Mouse (Mus musculus): ENCODE measurements at regions not wholly inside any gene's neighbourhood (a gene's known extent, or its start where the extent isn't known, plus 50 kb on each side); places are given as distances from the start of the nearest gene placed in this dataset.

DNA sequence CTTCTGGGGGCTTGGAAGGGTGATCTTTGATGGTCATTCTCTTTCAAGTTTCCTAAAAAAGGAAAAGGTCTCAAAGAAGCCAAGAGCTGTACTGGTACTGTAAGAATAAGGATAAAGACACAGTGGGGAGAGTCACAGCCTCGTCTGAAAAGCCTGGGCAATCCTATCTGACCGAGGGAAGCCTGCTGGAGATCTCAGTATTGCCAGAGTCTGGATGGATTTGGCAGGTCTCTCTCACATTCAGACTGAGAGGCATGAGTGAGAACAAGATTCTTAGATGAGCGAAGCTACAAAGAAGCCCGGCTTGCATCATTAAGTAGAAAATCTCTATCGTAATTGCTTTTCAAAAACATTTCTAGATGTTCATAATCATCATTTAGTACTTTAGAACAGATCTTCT is 590.4 kb upstream of the Atp2b1 start:
- 82% methylated on average over 5 of the region's 5 CpGs for WGBS
- H3K4me2 ChIP-seq (replicated peaks): no peak overlapping the region
- H3K4me3 ChIP-seq (replicated peaks): no peak overlapping the region
- no peaks in the 10 kb centered on the region for H3K36me3 ChIP-seq
- H3K27ac ChIP-seq: no peak overlapping the region
- H3K9ac ChIP-seq (replicated peaks): no peak overlapping the region
- no peak for ATAC-seq
- H3K9me3 ChIP-seq: no peaks in the 10 kb centered on the region
- H3K27me3 ChIP-seq: no peaks in the 10 kb centered on the region
- no peaks in the 10 kb centered on the region for H3K4me1 ChIP-seq (replicated peaks)

DNA sequence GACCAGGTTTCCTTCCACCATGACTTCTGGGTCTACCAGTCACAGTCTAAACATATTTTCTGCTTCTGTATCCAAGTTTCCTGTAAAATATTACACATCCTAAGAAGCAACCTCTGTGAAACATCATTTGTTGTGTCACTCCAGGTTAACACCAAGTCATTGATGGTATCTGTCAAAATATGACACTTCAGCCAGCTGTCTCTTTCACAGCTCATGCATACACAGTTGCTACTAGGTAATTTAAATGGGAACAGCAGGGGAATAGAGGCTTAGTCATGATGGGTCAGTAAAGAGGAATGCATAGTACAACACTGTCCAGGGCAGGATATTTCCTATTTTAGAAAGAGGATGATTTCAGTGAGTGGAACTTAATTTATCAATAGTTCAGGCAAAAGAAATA is 589.6 kb upstream of the Atp2b1 start:
- no peaks in the 10 kb centered on the region for H3K4me1 ChIP-seq (replicated peaks)
- ATAC-seq: no peak
- H3K36me3 ChIP-seq: no peaks in the 10 kb centered on the region
- H3K9ac ChIP-seq (replicated peaks): no peak overlapping the region
- H3K4me2 ChIP-seq (replicated peaks): no peak overlapping the region
- no peaks in the 10 kb centered on the region for H3K9me3 ChIP-seq
- no peak overlapping the region for H3K4me3 ChIP-seq (replicated peaks)
- H3K27me3 ChIP-seq: no peaks in the 10 kb centered on the region
- H3K27ac ChIP-seq: no peak overlapping the region

DNA sequence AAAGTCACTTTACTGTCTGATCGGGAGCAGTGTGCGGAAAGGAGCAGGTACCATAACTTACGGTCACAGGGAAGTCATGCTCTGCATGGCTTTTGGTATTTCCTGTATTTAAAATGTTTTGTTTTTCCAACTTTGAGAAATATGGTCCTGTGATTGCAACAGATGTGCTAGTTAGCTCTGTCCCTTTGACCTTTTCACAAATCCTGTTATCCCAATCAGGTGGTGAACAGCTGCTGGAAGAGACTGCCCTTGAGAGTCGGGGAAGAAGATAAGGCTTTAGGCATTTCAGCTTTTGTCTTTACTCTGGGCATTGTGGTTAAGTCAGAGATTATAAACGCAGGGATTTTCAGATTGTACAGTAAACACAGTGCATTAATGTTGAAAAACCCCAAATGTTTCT is 588.5 kb upstream of the Atp2b1 start:
- Histone ChIP-seq H3K27ac (no peak overlapping the region), H3K9me3 (no peaks in the 10 kb centered on the region), H3K36me3 (no peaks in the 10 kb centered on the region), H3K4me3 (replicated peaks) (no peak overlapping the region), H3K27me3 (no peaks in the 10 kb centered on the region), H3K4me1 (replicated peaks) (no peaks in the 10 kb centered on the region), H3K4me2 (replicated peaks) (no peak overlapping the region), H3K9ac (replicated peaks) (no peak overlapping the region)
- 83% methylated on average over 5 of the region's 5 CpGs for WGBS
- no peak for ATAC-seq

DNA sequence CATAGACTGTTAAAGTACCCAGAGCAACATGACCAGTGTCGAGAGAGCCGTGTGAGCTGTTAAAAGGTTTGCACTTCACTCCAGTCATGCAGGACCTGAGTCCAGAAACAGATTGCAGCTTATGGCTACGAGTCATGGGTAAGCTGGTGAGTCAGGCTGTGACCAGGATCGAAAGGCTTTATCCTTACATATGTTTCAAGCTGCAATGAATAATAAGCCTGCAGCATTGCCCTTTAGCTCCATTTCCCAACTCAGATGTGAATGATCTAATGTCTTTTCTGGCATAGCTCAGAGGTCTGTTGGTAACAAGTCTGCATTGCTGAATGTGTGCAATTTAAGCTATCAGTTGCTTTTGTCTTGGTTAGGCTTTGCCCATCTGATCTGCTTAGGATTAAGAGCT is 581.5 kb upstream of the Atp2b1 start:
- Histone ChIP-seq H3K36me3 (no peaks in the 10 kb centered on the region), H3K27me3 (no peaks in the 10 kb centered on the region), H3K4me1 (replicated peaks) (no peaks in the 10 kb centered on the region), H3K27ac (no peak overlapping the region), H3K9ac (replicated peaks) (no peak overlapping the region), H3K4me3 (replicated peaks) (no peak overlapping the region), H3K9me3 (no peaks in the 10 kb centered on the region), H3K4me2 (replicated peaks) (no peak overlapping the region)
- WGBS: 73% methylated on average over 4 of the region's 4 CpGs
- no peak for ATAC-seq

DNA sequence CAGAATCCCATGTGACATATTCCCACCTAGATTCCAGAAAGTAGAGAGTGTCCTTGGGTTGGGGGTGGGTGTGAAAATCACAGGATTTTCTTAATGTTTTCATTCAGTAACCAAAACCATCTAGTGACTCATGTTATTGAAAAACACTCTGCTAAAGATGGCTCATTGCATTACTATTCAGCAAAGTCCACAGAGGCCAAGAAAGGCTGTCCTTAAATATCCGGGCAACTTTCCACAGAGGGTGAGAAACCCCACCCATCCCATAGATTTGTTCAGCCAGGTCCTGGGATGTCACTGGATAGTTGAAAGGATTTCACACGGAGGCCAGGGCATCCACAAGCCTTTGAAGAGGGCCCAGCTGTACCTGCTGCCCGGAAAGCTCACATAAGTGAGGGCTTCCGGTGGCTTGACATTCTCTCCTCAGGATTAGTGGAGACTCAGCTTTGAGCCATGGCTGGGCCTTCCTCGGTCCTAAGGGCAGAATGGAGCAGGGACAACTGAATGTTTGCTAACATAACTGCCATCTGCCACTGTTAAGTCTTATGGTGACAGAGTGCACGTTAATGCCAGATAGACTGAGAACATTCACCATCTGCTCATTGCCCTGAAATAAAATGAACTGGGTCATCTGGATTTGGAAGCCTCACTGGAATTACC is 580.7 kb upstream of the Atp2b1 start:
- WGBS: 60% methylated on average over 6 of the region's 6 CpGs
- H3K36me3 ChIP-seq: no peaks in the 10 kb centered on the region
- ATAC-seq: no peak

DNA sequence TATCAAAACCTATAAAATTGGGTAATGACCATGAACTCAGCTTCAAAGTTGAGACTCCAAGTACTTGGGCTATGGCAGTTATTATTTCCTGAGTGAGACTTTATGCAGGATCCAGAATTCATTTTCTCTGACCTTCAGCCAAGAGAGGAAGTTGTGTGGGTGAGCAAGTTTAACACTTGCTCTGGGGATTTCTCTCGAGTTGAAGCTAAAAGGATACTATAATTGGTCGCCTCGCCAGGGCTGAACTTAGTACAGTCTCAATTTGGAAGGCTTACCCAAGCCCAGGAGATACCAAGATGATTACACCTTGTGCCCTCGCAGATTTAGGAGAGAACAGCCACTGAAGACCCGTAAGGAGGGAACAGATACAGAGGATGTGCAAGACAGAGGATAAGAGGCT is 570.4 kb upstream of the Atp2b1 start:
- Histone ChIP-seq H3K4me1 (replicated peaks) (no peaks in the 10 kb centered on the region), H3K27ac (no peak overlapping the region), H3K27me3 (no peaks in the 10 kb centered on the region), H3K4me2 (replicated peaks) (no peak overlapping the region), H3K9ac (replicated peaks) (no peak overlapping the region), H3K9me3 (no peaks in the 10 kb centered on the region), H3K4me3 (replicated peaks) (no peak overlapping the region), H3K36me3 (no peaks in the 10 kb centered on the region)
- ATAC-seq: no peak
- 90% methylated on average over 5 of the region's 5 CpGs for WGBS

More for the DNA sequence above, 580.7 kb upstream of the Atp2b1 start:
- no peak overlapping the region for H3K27ac ChIP-seq
- no peak overlapping the region for H3K4me3 ChIP-seq (replicated peaks)
- no peaks in the 10 kb centered on the region for H3K9me3 ChIP-seq
- H3K27me3 ChIP-seq: no peaks in the 10 kb centered on the region
- H3K9ac ChIP-seq (replicated peaks): no peak overlapping the region
- no peak overlapping the region for H3K4me2 ChIP-seq (replicated peaks)
- H3K4me1 ChIP-seq (replicated peaks): no peaks in the 10 kb centered on the region

DNA sequence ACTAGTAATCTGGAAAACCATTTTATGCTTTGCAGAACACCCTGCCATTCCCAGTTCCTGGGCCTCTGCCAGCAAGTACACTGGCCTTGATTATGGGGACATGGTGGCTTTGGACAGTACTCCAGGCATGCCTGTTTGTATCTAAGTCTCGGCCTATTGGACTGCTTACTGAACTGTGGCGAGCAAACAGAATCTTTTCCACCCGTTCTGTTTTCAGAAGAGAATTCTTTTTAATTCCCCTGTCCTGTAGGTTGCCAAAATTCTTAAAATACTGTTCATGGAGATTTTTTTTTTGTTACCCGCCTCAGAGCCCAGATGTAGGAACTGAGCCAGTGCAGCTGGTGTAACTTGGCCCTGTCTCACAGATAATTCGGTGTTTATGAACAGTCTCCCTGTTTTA is 564.7 kb upstream of the Atp2b1 start:
- Histone ChIP-seq H3K27ac (no peak overlapping the region), H3K9me3 (no peaks in the 10 kb centered on the region), H3K9ac (replicated peaks) (no peak overlapping the region), H3K27me3 (no peaks in the 10 kb centered on the region), H3K36me3 (no peaks in the 10 kb centered on the region), H3K4me2 (replicated peaks) (no peak overlapping the region), H3K4me3 (replicated peaks) (no peak overlapping the region), H3K4me1 (replicated peaks) (no peaks in the 10 kb centered on the region)
- ATAC-seq: no peak
- 78% methylated on average over 5 of the region's 5 CpGs for WGBS

DNA sequence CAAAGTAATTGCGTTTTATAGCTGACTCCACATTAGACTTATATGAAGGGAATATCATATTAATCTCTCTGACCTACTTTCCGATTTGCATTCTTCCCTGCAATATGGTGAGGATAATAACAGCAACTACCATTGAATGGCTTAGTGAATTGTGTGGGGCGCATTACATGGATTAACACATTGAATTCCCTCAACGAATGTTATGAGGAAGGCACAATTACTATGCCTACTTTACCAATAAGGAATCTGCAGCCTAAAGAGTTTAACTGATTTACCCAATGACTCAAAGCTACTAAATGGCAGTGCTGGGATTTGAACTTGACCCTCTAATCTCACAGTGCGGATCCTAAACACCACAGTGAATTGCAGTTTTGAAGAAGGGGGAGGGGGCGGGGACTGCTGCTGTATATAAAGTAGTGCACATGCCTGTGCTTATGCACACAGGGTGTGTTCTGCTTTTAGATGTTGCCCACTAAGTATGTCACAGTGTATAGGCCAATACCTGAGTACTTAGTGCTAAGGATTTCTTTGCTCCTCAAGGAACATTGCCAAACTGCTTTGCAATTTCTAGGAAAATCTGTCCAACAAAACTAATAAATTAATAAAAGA is 563.8 kb upstream of the Atp2b1 start:
- no peaks in the 10 kb centered on the region for H3K27me3 ChIP-seq
- H3K9me3 ChIP-seq: no peaks in the 10 kb centered on the region
- H3K9ac ChIP-seq (replicated peaks): no peak overlapping the region
- no peak overlapping the region for H3K4me2 ChIP-seq (replicated peaks)
- H3K36me3 ChIP-seq: no peaks in the 10 kb centered on the region
- H3K4me3 ChIP-seq (replicated peaks): no peak overlapping the region
- WGBS: 78% methylated on average over 6 of the region's 6 CpGs
- no peaks in the 10 kb centered on the region for H3K4me1 ChIP-seq (replicated peaks)
- no peak for ATAC-seq
- H3K27ac ChIP-seq: no peak overlapping the region

DNA sequence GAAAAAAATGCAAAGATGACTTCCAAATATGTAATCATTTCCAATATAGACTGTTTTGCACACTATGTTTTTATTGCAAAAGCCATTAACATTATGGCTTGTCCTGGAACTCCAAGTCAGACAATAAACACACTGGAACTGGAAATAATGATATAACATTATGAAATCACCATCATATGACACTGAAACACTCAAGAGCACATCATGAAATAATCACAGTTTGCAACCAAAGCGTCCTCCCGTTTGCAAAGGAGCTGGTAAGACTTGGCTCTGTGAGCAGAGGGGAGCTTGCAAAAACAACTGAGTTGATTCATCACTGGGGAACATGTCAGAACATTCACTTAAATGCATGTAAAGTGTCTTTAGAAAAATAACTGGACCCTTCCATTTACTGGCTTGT is 562.1 kb upstream of the Atp2b1 start:
- H3K4me3 ChIP-seq (replicated peaks): no peak overlapping the region
- ATAC-seq: no peak
- no peaks in the 10 kb centered on the region for H3K4me1 ChIP-seq (replicated peaks)
- no peaks in the 10 kb centered on the region for H3K9me3 ChIP-seq
- H3K36me3 ChIP-seq: no peaks in the 10 kb centered on the region
- H3K27ac ChIP-seq: no peak overlapping the region
- no peak overlapping the region for H3K4me2 ChIP-seq (replicated peaks)
- no peak overlapping the region for H3K9ac ChIP-seq (replicated peaks)
- WGBS: 90% methylated on average over 2 of the region's 2 CpGs
- H3K27me3 ChIP-seq: no peaks in the 10 kb centered on the region

DNA sequence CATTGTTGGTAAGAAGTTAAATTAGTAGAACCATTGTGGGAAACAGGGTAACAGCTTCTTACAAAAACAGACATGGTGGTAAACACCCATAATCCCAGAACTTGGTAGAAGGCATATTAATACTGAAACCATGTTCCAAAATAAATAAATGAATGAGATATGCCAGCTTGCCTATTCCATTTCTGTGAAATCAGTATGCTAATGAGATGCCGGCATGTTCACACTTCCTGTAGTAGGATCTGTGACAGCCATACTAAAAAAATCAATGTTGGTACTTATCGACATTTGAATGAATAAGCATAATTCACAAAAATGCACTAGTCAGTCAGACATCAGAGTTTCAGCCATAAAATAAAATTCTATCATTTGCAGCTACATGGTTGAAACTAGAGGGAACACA is 559.7 kb upstream of the Atp2b1 start:
- WGBS: 87% methylated on average over 2 of the region's 2 CpGs
- no peak for ATAC-seq
- Histone ChIP-seq H3K4me1 (replicated peaks) (no peaks in the 10 kb centered on the region), H3K27ac (no peak overlapping the region), H3K9ac (replicated peaks) (no peak overlapping the region), H3K4me2 (replicated peaks) (no peak overlapping the region), H3K4me3 (replicated peaks) (no peak overlapping the region), H3K36me3 (no peaks in the 10 kb centered on the region), H3K9me3 (no peaks in the 10 kb centered on the region), H3K27me3 (no peaks in the 10 kb centered on the region)

DNA sequence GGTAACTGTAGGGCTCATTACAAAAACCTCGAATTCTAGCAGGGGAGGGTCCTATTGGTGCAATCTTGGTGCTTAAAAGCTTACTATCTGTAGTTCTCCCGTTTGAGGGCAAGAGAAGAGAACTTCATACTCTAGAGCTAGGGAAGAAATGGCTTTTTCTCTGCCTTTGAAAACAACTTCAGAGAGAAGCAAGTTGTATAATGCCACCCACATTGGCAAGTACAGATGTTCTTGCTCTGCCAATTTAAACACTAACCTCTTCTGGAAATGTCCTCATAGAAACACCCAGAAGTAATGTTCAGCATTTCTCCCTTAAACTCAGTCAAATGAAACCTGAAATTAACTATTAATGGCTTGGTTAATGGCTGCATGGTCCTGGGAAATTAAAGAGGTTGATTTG is 549.6 kb upstream of the Atp2b1 start:
- Histone ChIP-seq H3K9me3 (no peaks in the 10 kb centered on the region), H3K27ac (no peak overlapping the region), H3K36me3 (no peaks in the 10 kb centered on the region), H3K4me1 (replicated peaks) (no peaks in the 10 kb centered on the region), H3K9ac (replicated peaks) (no peak overlapping the region), H3K4me3 (replicated peaks) (no peak overlapping the region), H3K27me3 (no peaks in the 10 kb centered on the region), H3K4me2 (replicated peaks) (no peak overlapping the region)
- ATAC-seq: no peak
- 72% methylated on average over 2 of the region's 2 CpGs for WGBS

DNA sequence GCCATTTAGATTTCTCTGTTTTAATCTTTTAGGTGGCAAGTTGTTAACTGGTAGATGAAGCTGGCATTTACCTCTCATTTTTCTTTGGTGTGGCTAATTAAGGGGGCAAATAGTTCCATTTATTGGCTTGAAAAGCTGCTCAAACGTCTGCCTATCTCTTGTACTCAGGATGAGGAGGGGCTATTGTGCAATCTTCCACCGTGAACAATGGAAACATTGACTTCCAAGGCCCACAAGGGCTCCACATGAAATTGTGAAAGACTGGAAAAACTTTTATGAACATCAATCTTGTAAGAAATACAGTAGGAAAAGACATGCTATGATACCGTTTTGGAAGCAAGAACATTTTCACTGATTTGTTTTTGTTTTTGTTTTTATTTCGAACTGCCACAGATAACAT is 541.6 kb upstream of the Atp2b1 start:
- Histone ChIP-seq H3K4me1 (replicated peaks) (no peaks in the 10 kb centered on the region), H3K9me3 (no peaks in the 10 kb centered on the region), H3K4me2 (replicated peaks) (no peak overlapping the region), H3K36me3 (no peaks in the 10 kb centered on the region), H3K27ac (no peak overlapping the region), H3K9ac (replicated peaks) (no peak overlapping the region), H3K27me3 (no peaks in the 10 kb centered on the region), H3K4me3 (replicated peaks) (no peak overlapping the region)
- no peak for ATAC-seq
- 71% methylated on average over 4 of the region's 4 CpGs for WGBS

DNA sequence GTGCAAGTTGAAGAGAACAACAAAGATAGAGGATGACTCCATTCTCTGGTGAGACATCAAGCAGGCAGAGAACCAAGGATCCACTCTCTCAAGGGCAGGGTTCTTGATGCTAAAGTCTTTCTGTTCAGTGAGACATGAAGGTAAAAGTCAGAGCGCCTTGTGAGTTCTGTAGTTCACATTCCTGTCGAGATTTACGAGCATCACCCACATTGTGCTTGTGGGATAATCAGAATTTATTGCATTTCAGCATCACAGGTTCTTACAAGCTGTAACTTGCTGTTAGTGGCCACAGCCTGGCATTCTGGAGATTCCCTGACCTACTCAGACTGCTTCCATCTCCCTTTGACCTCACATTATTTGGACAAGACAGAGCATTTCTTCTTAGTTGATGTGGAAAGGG is 540.9 kb upstream of the Atp2b1 start:
- Histone ChIP-seq H3K9ac (replicated peaks) (no peak overlapping the region), H3K4me2 (replicated peaks) (no peak overlapping the region), H3K27ac (no peak overlapping the region), H3K27me3 (no peaks in the 10 kb centered on the region), H3K4me3 (replicated peaks) (no peak overlapping the region), H3K36me3 (no peaks in the 10 kb centered on the region), H3K4me1 (replicated peaks) (no peaks in the 10 kb centered on the region), H3K9me3 (no peaks in the 10 kb centered on the region)
- ATAC-seq: no peak
- WGBS: 87% methylated on average over 3 of the region's 3 CpGs

Measured in midbrain, embryonic 13.5 days (tissue).